Mouse (Mus musculus): ENCODE results near the gene Igfbp1.
A peak's percentile ranks its signal among the peaks of the same experiment; 100 is the strongest.

Gene Igfbp1

GRCm38 (mm10) chr11:7197491-7197941 lies at the start of gene Igfbp1:
TSS of gene Igfbp1 (plus strand) at chr11:7197782.
- DNase-seq (ENCODE audit: low spot score) = no peak

GRCm38 (mm10) chr11:7147945-7148344 lies 49.6 kb upstream of the Igfbp1 start:
- no peak for DNase-seq (ENCODE audit: low spot score)

GRCm38 (mm10) chr11:7149471-7149870 lies 48.1 kb upstream of the Igfbp1 start:
- DNase-seq (ENCODE audit: low spot score) = no peak

GRCm38 (mm10) chr11:7150511-7150910 lies 47.1 kb upstream of the Igfbp1 start:
- no peak for DNase-seq (ENCODE audit: low spot score)

- no peak for DNase-seq (ENCODE audit: low spot score)
Measured at GRCm38 (mm10) chr11:7152371-7152770, 45.2 kb upstream of the Igfbp1 start.

- no peak for DNase-seq (ENCODE audit: low spot score)
Measured at GRCm38 (mm10) chr11:7153081-7153480, 44.5 kb upstream of the Igfbp1 start.

GRCm38 (mm10) chr11:7156427-7156826 lies 41.2 kb upstream of the Igfbp1 start:
- no peak for DNase-seq (ENCODE audit: low spot score)

GRCm38 (mm10) chr11:7158196-7158595 lies 39.4 kb upstream of the Igfbp1 start:
- no peak for DNase-seq (ENCODE audit: low spot score)

GRCm38 (mm10) chr11:7160146-7160545 lies 37.4 kb upstream of the Igfbp1 start:
- no peak for DNase-seq (ENCODE audit: low spot score)

- DNase-seq (ENCODE audit: low spot score) = no peak
Measured at GRCm38 (mm10) chr11:7160637-7161101, 36.9 kb upstream of the Igfbp1 start.

GRCm38 (mm10) chr11:7161502-7162174 lies 35.9 kb upstream of the Igfbp1 start:
- peak; percentile 20 for DNase-seq (ENCODE audit: low spot score)

GRCm38 (mm10) chr11:7164416-7164815 lies 33.2 kb upstream of the Igfbp1 start:
- no peak for DNase-seq (ENCODE audit: low spot score)

- DNase-seq (ENCODE audit: low spot score) = no peak
Measured at GRCm38 (mm10) chr11:7169645-7170044, 27.9 kb upstream of the Igfbp1 start.

- no peak for DNase-seq (ENCODE audit: low spot score)
Measured at GRCm38 (mm10) chr11:7173664-7174063, 23.9 kb upstream of the Igfbp1 start.

- no peak for DNase-seq (ENCODE audit: low spot score)
Measured at GRCm38 (mm10) chr11:7178724-7179123, 18.9 kb upstream of the Igfbp1 start.

GRCm38 (mm10) chr11:7179276-7179675 lies 18.3 kb upstream of the Igfbp1 start:
- no peak for DNase-seq (ENCODE audit: low spot score)

GRCm38 (mm10) chr11:7182409-7183042 lies 15.1 kb upstream of the Igfbp1 start:
- DNase-seq (ENCODE audit: low spot score) = no peak

GRCm38 (mm10) chr11:7184420-7184819 lies 13.2 kb upstream of the Igfbp1 start:
- DNase-seq (ENCODE audit: low spot score) = no peak

- DNase-seq (ENCODE audit: low spot score) = no peak
Measured at GRCm38 (mm10) chr11:7187472-7187871, 10.1 kb upstream of the Igfbp1 start.

GRCm38 (mm10) chr11:7188469-7188868 lies 9.1 kb upstream of the Igfbp1 start, which contains the start of gene Gm11985:
TSS of gene Gm11985 (minus strand) at chr11:7188569.
- DNase-seq (ENCODE audit: low spot score) = no peak

GRCm38 (mm10) chr11:7192710-7193109 lies 4.9 kb upstream of the Igfbp1 start:
- no peak for DNase-seq (ENCODE audit: low spot score)

GRCm38 (mm10) chr11:7193134-7193533 lies 4.4 kb upstream of the Igfbp1 start:
- no peak for DNase-seq (ENCODE audit: low spot score)

Data from layer of hippocampus, adult 9-10 months (tissue).